Mouse (Mus musculus) bone marrow, adult 2 months (tissue): Measurements from ENCODE around the gene 1500011B03Rik.

Experiments used
- CTCF ChIP-seq: fragments of 200-500 bp; IDR thresholded peaks from 2 replicates; pipeline ENCODE4 v1.5.1; 2011; ENCODE audit warnings: low read length, control low read depth; ENCODE audit not compliant: control insufficient read depth, insufficient read depth
- POLR2A ChIP-seq: fragments of 200-500 bp; IDR thresholded peaks from 2 replicates; pipeline ENCODE4 v1.6.1; 2011; ENCODE audit warnings: low read depth, mild to moderate bottlenecking, control low read depth, low read length, borderline replicate concordance; ENCODE audit not compliant: control insufficient read depth

- TF ChIP-seq CTCF (no peak), POLR2A (no peak)
Observed at GRCm38 (mm10) chr5:114801841-114802240, 21.4 kb downstream of the 1500011B03Rik start.
